Mouse (Mus musculus) hindbrain, embryonic 11.5 days (tissue): ENCODE results near the gene Nek4. TPM values are rescaled to one million over a fixed set of nuclear protein-coding genes. Genes with fewer than 3 reads are reported as not detected.
A peak's percentile ranks its signal among the peaks of the same experiment; 100 is the strongest.

ENCODE experiments used
- ATAC-seq: fragments of 200-750 bp; cut with Nextera tagmentation; 2 replicates; pipeline ENCODE4 v1.8.0; 2017; ENCODE audit warnings: mild to moderate bottlenecking, moderate TSS enrichment, moderate library complexity; ENCODE audit not compliant: low FRiP score
- DNase-seq: peaks from one replicate; pipeline ENCODE4 v3.0.0-alpha.2; 2015; ENCODE audit warnings: low spot score
- H3K27ac ChIP-seq: fragments of 300-500 bp; sonication (generic); 2 replicates; pipeline ENCODE4 v1.5.1; 2014; ENCODE audit warnings: mild to moderate bottlenecking, low read depth, low read length
- H3K27me3 ChIP-seq: fragments of 300-500 bp; sonication (generic); 2 replicates; pipeline ENCODE4 v1.6.1; 2014; ENCODE audit warnings: mild to moderate bottlenecking, low read length, moderate library complexity, mixed read lengths; ENCODE audit not compliant: control insufficient read depth, insufficient read depth
- H3K36me3 ChIP-seq: fragments of 300-500 bp; sonication (generic); 2 replicates; pipeline ENCODE4 v1.6.1; 2014; ENCODE audit warnings: mild to moderate bottlenecking, low read length, moderate library complexity, mixed read lengths; ENCODE audit not compliant: control insufficient read depth, insufficient read depth
- H3K4me1 ChIP-seq: fragments of 300-500 bp; sonication (generic); replicated peaks from 2 replicates; pipeline ENCODE4 v1.6.1; 2014; ENCODE audit warnings: low read length, mixed read lengths; ENCODE audit not compliant: control insufficient read depth, insufficient read depth
- H3K4me2 ChIP-seq: fragments of 300-500 bp; sonication (generic); replicated peaks from 2 replicates; pipeline ENCODE4 v1.6.1; 2014; ENCODE audit warnings: mild to moderate bottlenecking, low read depth, low read length
- H3K4me3 ChIP-seq: fragments of 300-500 bp; sonication (generic); 2 replicates; pipeline ENCODE4 v1.5.1; 2014; ENCODE audit warnings: low read depth, low read length
- H3K9ac ChIP-seq: fragments of 300-500 bp; sonication (generic); 2 replicates; pipeline ENCODE4 v1.6.1; 2014; ENCODE audit warnings: low read depth, low read length
- H3K9me3 ChIP-seq: fragments of 300-500 bp; sonication (generic); 2 replicates; pipeline ENCODE4 v1.6.1; 2016; ENCODE audit warnings: low read length; ENCODE audit not compliant: control insufficient read depth
- WGBS: fragments of 180-500 bp; shearing (Covaris S2); extraction: QIAGEN DNeasy Blood & Tissue Kit; methylation state at CpG from one replicate; pipeline ENCODE4 v1.1.7; 2014; 5-methylcytosine and 5-hydroxymethylcytosine counted together
- polyA plus RNA-seq: library from polyadenylated mRNA; unstranded; fragments of >200 nt; fragmentation: Nextera tagmentation; extraction: Ambion mirVana; gene quantifications from 2 replicates; pipeline ENCODE4 v1.2.1, GENCODE M21; 2014

Nek4 gene
- polyA plus RNA-seq, 1 experiment from 2014 or later, result 19.3 TPM

DNA sequence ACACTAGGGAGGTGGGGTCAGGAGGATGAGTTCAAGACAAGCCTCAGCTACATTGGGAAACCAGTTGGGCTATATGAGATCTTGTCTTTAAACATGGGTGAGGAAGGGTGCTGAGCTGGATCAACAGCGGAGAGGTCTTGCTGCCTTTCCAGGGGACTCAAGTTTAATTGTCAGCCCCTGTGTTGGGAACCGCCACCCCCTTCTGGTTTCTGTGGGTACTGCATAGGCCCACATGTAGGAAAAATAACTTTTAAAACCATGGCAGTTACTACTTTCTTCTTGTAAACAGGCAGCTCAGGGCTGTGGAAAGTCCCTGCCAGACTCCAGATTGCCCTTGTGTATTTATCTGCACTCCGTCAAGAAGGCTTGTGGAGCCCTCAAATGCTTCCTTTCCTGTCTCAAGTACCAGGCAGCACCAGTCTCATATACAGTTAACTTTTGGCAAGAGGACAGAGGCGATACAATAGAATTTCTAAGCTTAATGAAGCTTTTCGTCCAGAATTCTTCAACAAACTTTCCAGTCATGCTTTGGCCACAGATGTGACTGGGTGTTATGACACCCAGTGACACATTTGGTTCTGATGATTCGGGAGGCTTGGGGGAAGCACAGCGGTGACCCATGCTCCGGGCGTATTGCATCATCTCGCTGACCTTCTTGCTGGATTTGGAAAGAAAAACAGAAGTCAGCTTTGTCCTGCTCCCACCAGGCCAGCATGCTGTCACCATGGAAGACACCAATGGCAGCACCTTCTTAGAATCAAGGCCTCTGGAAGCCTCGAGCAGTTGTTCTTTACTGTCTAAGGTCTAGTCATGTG, 7.1 kb upstream of the Nek4 start:
- ATAC-seq (no peak), DNase-seq (peak; percentile 64)
- H3K36me3 ChIP-seq, result no peaks in the 10 kb centered on the region
- H3K27me3 ChIP-seq, result no peaks in the 10 kb centered on the region
- no peaks in the 10 kb centered on the region for H3K9me3 ChIP-seq
- no peaks in the 10 kb centered on the region for H3K4me1 ChIP-seq
- no peak overlapping the region for H3K27ac ChIP-seq
- no peak overlapping the region for H3K4me3 ChIP-seq
- H3K4me2 ChIP-seq, result no peak overlapping the region
- H3K9ac ChIP-seq, result no peak overlapping the region
- 68% methylated on average over 11 of the region's 11 CpGs for WGBS

DNA sequence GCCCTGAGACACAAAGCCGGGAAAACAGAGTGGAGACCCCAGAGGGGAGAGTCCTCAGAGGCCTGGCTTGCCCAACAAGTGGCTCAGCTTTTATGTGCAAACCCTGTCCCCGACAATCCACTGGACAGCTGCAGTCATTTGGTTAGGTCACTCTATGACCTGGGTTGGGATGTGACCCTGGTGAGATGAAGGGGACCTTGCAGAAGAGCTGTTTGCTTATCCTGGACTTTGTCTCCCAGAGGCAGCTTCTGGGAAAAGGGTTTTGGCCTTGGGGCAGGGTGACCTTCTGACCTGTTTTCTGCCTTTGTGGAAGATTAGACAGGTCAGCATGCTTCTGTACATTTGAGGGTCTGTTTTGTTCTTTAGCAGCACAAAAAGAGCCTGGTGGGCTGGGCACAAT, 6.4 kb upstream of the Nek4 start:
- H3K4me1 ChIP-seq, result no peaks in the 10 kb centered on the region
- H3K36me3 ChIP-seq, result no peaks in the 10 kb centered on the region
- H3K27me3 ChIP-seq, result no peaks in the 10 kb centered on the region
- no peak overlapping the region for H3K4me3 ChIP-seq
- H3K4me2 ChIP-seq, result no peak overlapping the region
- no peak overlapping the region for H3K27ac ChIP-seq
- no peaks in the 10 kb centered on the region for H3K9me3 ChIP-seq
- DNase-seq (no peak), ATAC-seq (no peak)
- no peak overlapping the region for H3K9ac ChIP-seq
- 88% methylated on average over 2 of the region's 2 CpGs for WGBS

DNA sequence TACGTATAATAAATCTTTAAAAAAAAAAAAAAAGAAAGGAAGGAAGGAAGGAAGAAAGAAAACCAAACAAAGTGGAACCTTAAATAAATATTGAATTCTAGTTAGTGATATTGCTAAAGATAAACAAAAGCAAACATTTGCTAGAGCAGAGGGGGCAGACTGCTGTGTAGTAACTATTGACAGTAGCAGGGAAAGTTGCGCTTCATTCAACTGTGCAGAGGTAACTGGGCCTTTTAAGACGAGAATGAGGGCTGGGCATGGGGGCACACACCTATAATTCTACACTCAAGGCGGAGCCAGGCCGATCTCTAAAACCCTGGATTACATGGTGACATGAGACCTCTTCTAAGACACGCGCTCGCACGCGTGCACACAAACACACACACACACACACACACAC, 1.2 kb upstream of the Nek4 start:
- DNase-seq, result no peak
- H3K4me3 ChIP-seq, result no peak overlapping the region
- no peaks in the 10 kb centered on the region for H3K4me1 ChIP-seq
- H3K27ac ChIP-seq, result no peak overlapping the region
- no peaks in the 10 kb centered on the region for H3K27me3 ChIP-seq
- no peaks in the 10 kb centered on the region for H3K36me3 ChIP-seq
- WGBS, result 96% methylated on average over 10 of the region's 10 CpGs
- no peak overlapping the region for H3K4me2 ChIP-seq
- ATAC-seq, result no peak
- no peaks in the 10 kb centered on the region for H3K9me3 ChIP-seq
- no peak overlapping the region for H3K9ac ChIP-seq

DNA sequence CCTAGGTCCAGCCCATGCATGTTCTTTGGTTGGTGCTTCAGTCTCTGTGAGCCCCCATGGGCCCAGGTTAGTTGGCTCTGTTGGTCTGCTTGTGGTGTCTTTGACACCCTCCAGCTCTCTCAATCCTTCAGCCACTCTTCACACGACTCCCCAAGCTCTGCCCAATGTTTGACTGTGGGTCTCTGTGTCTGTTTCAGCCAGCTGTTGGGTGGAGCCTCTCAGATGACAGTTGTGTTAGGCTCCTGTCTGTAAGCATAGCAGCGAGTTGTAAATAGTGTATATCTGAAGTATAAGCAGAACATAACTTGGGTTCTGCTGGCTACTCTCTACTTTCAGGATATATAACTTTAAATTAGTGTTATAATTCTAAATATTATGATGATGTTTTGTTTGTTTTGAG, 7.3 kb downstream of the Nek4 start:
- Histone ChIP-seq H3K4me2 (no peak overlapping the region), H3K27ac (no peak overlapping the region), H3K4me3 (no peak overlapping the region), H3K36me3 (no peaks in the 10 kb centered on the region), H3K4me1 (no peaks in the 10 kb centered on the region), H3K9me3 (no peaks in the 10 kb centered on the region), H3K9ac (no peak overlapping the region), H3K27me3 (no peaks in the 10 kb centered on the region)
- DNase-seq, result no peak
- ATAC-seq, result no peak
- 85% methylated on average over 2 of the region's 2 CpGs for WGBS

DNA sequence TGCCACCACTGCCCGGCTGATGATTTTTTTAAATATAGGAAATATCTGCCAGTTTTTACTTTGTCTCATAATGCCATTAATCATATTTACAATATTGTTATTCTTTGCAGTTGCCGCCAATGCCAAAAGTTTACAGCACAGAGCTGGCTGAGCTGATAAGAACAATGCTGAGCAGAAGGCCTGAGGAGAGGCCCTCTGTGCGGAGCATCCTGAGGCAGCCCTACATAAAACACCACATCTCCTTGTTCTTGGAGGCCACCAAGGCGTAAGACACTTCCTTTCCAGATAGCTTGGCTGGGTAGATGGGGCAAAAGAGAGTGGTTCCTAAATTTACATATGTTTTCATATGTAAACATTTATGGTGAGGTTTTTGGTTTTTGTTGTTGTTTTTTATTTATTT, 7.9 kb downstream of the Nek4 start:
- Histone ChIP-seq H3K27ac (no peak overlapping the region), H3K4me2 (no peak overlapping the region), H3K4me1 (no peaks in the 10 kb centered on the region), H3K4me3 (no peak overlapping the region), H3K9me3 (no peaks in the 10 kb centered on the region), H3K36me3 (no peaks in the 10 kb centered on the region), H3K9ac (no peak overlapping the region), H3K27me3 (no peaks in the 10 kb centered on the region)
- DNase-seq, result no peak
- WGBS, result 91% methylated on average over 4 of the region's 4 CpGs
- no peak for ATAC-seq

DNA sequence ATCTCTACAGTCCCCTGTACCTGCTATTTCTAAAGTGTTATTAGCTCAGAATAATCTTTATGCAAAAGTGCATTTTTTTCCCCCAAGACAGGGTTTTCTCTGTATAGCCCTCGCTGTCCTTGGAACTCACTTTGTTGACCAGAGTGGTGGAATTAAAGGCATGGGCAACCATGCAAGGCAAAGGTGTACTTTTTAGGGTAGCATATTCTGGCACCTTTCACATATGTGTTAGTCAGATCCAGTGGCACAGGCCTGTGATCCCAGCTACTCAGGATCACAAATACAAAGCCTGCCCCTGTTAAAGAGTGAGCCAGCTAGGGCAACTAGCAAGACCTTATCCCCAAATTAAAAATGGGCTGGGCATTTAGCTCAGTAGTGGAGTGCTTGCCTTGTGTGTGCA, 9.2 kb downstream of the Nek4 start:
- Histone ChIP-seq H3K27me3 (no peaks in the 10 kb centered on the region), H3K27ac (no peak overlapping the region), H3K36me3 (no peaks in the 10 kb centered on the region), H3K9me3 (no peaks in the 10 kb centered on the region), H3K4me3 (no peak overlapping the region), H3K4me1 (no peaks in the 10 kb centered on the region), H3K9ac (no peak overlapping the region), H3K4me2 (no peak overlapping the region)
- no peak for ATAC-seq
- DNase-seq, result no peak
- 93% methylated on average over 1 of the region's 1 CpGs for WGBS

DNA sequence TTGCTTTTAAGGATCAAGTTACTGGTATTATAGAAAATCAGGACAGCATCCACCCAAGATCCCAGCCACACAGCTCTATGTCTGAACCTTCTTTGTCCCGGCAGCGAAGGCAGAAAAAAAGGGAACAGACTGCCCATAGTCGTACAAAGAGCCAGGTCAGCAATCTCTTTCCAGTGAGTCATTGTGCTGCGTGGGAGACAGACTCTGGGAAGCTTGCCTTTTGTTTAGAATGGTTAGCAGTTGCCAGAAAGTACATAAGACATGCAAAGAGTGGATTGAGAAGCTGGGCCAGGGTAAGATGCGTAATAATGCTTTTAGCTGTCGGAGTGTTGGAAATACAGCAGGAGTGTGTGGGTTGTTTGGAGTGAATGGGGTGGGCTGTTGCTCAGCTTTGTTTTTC, 23.0 kb downstream of the Nek4 start:
- Histone ChIP-seq H3K27ac (peak overlapping the region; percentile 58; the same call in 1 of the 2 replicates), H3K36me3 (peaks cover 4% of the 10 kb centered on the region; the same call in 1 of the 2 replicates), H3K27me3 (no peaks in the 10 kb centered on the region), H3K4me2 (no peak overlapping the region), H3K9ac (no peak overlapping the region), H3K4me3 (no peak overlapping the region), H3K4me1 (no peaks in the 10 kb centered on the region), H3K9me3 (no peaks in the 10 kb centered on the region)
- DNase-seq (peak; percentile 27), ATAC-seq (no peak)
- WGBS, result 60% methylated on average over 6 of the region's 6 CpGs

DNA sequence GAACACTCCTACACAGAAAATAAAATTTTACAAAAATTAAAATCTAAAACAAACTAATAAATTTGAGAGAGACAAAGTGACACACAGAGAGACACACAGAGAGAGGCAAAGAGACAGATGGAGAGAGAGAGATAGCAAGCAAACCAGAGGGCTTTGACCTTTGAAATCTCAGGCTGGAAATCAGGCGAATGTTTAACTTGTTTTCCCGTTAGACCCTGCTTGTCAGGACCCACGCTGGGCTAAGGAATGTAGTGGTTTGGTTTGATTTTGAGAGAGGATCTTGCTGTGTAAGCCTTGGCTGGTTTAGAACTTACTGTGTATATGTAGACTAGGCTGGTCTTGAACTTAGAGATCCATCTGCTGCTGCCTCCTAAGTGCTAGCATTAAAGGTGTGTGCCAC, 25.0 kb downstream of the Nek4 start:
- ATAC-seq, result no peak
- 89% methylated on average over 3 of the region's 3 CpGs for WGBS
- H3K36me3 ChIP-seq, result no peaks in the 10 kb centered on the region

DNA sequence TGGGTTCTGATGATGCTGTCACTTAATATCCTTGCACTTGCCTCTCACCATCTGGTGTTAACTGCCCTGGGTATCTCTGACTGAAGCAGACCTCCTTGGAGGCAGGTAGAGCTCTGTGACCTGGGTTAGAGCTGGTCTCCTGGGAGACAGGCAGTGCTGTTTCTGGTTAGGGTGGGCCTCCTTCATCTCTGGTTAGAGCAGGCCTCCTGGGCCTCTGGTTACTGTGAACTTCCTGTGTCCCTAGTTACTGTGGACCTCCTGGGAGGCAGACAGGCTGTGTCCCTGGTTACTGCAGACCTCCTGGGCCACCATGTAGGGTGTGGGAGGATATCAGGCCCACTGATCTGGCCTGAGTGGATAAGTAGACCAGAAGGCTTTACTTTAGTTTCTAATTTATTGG, 45.2 kb downstream of the Nek4 start:
- no peaks in the 10 kb centered on the region for H3K27me3 ChIP-seq
- H3K4me3 ChIP-seq, result no peak overlapping the region
- DNase-seq, result no peak
- no peaks in the 10 kb centered on the region for H3K9me3 ChIP-seq
- H3K4me1 ChIP-seq, result no peaks in the 10 kb centered on the region; the same call in 1 of the 2 replicates
- no peaks in the 10 kb centered on the region for H3K36me3 ChIP-seq
- no peak overlapping the region for H3K9ac ChIP-seq
- H3K27ac ChIP-seq, result no peak overlapping the region
- no peak for ATAC-seq
- H3K4me2 ChIP-seq, result no peak overlapping the region

More for the DNA sequence above, 25.0 kb downstream of the Nek4 start:
- no peaks in the 10 kb centered on the region for H3K4me1 ChIP-seq
- H3K4me2 ChIP-seq, result no peak overlapping the region
- H3K9ac ChIP-seq, result no peak overlapping the region
- no peak overlapping the region for H3K27ac ChIP-seq
- H3K4me3 ChIP-seq, result no peak overlapping the region
- H3K27me3 ChIP-seq, result no peaks in the 10 kb centered on the region
- no peak for DNase-seq
- no peaks in the 10 kb centered on the region for H3K9me3 ChIP-seq
